Mouse (Mus musculus): ENCODE data around the gene Tsnaxip1. TPM values are rescaled to one million over a fixed set of nuclear protein-coding genes. Genes with fewer than 3 reads are reported as not detected.

Gene Tsnaxip1
- polyA plus RNA-seq, 1 experiment: not detected

DNA sequence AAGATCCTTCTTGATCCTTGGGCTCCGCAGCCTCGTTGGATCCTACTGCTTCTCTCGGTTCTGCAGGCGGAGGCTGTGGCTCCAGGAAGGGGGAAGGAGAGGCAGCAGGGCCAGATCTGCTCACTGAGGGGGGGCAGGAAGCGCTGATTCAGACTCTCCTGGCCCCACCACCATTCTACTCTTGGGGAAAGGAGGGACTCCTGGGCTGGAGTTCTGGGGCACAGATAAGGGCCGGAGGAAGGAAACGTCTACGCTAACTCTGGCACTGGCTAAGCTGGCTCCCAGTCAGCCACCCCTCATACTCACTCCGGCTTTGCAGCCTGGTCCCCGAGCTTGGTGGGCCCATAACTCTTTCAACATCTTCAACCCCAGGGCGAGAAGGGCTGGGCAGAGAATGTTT lies 19.1 kb downstream of the Tsnaxip1 start:
- TF ChIP-seq CTCF (IDR thresholded peaks at IDR 0.05; ENCODE audit: low read depth, low read length) (no peak), POLR2A (IDR thresholded peaks at IDR 0.05; ENCODE audit: borderline replicate concordance, low read depth, low read length) (no peak)
- no peak overlapping the region for H3K27ac ChIP-seq (ENCODE audit: insufficient read depth, low read depth, low read length)
- no peak overlapping the region for H3K4me3 ChIP-seq (ENCODE audit: insufficient read depth, low read length)

GRCm38 (mm10) chr8:105850014-105850413 lies 22.5 kb downstream of the Tsnaxip1 start:
- TF ChIP-seq CTCF (IDR thresholded peaks at IDR 0.05; ENCODE audit: low read depth, low read length): no peak
- no peak for TF ChIP-seq POLR2A (IDR thresholded peaks at IDR 0.05; ENCODE audit: borderline replicate concordance, low read depth, low read length)
- Histone ChIP-seq H3K4me3 (ENCODE audit: insufficient read depth, low read length) (no peak overlapping the region), H3K4me1 (ENCODE audit: control insufficient read depth, insufficient read depth, low read length) (peaks cover 8% of the 10 kb centered on the region), H3K27ac (ENCODE audit: insufficient read depth, low read depth, low read length) (no peak overlapping the region)

More for the DNA sequence above, 19.1 kb downstream of the Tsnaxip1 start:
- H3K4me1 ChIP-seq (ENCODE audit: control insufficient read depth, insufficient read depth, low read length): peaks cover 6% of the 10 kb centered on the region

DNA sequence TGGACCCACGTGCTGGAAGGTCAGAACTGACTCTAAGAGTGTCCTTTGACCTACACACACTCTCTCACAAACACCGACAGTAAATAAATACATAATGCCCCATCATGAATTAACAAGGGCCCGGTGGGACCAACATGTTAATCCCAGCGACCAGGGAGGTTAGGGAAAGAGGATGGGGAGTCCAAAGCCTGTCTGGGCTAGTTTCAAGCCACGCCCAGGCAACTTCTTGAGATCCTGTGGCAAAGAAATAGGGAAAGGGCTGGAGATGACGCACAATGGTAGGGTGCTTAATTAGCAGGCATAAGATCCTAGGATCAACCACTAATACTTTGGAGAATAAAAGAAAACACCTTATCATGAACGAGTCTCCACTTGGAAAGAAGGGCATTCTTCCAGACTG lies 23.1 kb downstream of the Tsnaxip1 start:
- peaks cover 8% of the 10 kb centered on the region for H3K4me1 ChIP-seq (ENCODE audit: control insufficient read depth, insufficient read depth, low read length)
- no peak overlapping the region for H3K27ac ChIP-seq (ENCODE audit: insufficient read depth, low read depth, low read length)
- H3K4me3 ChIP-seq (ENCODE audit: insufficient read depth, low read length): peak overlapping the region; percentile 14; the same call in 1 of the 2 replicates
- TF ChIP-seq POLR2A (IDR thresholded peaks at IDR 0.05; ENCODE audit: borderline replicate concordance, low read depth, low read length) (no peak), CTCF (IDR thresholded peaks at IDR 0.05; ENCODE audit: low read depth, low read length) (no peak)

- TF ChIP-seq POLR2A (IDR thresholded peaks at IDR 0.05; ENCODE audit: borderline replicate concordance, low read depth, low read length) (peak; percentile 80; the same call in 1 of the 2 replicates), CTCF (IDR thresholded peaks at IDR 0.05; ENCODE audit: low read depth, low read length) (no peak)
- Histone ChIP-seq H3K4me3 (ENCODE audit: insufficient read depth, low read length) (peak overlapping the region; percentile 99), H3K4me1 (ENCODE audit: control insufficient read depth, insufficient read depth, low read length) (peaks cover 10% of the 10 kb centered on the region), H3K27ac (ENCODE audit: insufficient read depth, low read depth, low read length) (peak overlapping the region; percentile 41)
Observed at GRCm38 (mm10) chr8:105851651-105852143, 24.2 kb downstream of the Tsnaxip1 start.

GRCm38 (mm10) chr8:105852146-105852729 lies 24.7 kb downstream of the Tsnaxip1 start:
- Histone ChIP-seq H3K27ac (ENCODE audit: insufficient read depth, low read depth, low read length) (no peak overlapping the region), H3K4me3 (ENCODE audit: insufficient read depth, low read length) (no peak overlapping the region), H3K4me1 (ENCODE audit: control insufficient read depth, insufficient read depth, low read length) (peaks cover 13% of the 10 kb centered on the region)
- TF ChIP-seq CTCF (IDR thresholded peaks at IDR 0.05; ENCODE audit: low read depth, low read length): no peak
- TF ChIP-seq POLR2A (IDR thresholded peaks at IDR 0.05; ENCODE audit: borderline replicate concordance, low read depth, low read length): no peak

- Histone ChIP-seq H3K4me3 (ENCODE audit: insufficient read depth, low read length) (no peak within 1 kb of the TSS), H3K4me1 (ENCODE audit: control insufficient read depth, insufficient read depth, low read length) (peaks cover 20% of the 10 kb centered on the region)
Observed at GRCm38 (mm10) chr8:105853178-105853577, 25.6 kb downstream of the Tsnaxip1 start, which contains the start of gene Cenpt. TSS of gene Cenpt (minus strand) at chr8:105853278.

GRCm38 (mm10) chr8:105854303-105854702 lies 26.8 kb downstream of the Tsnaxip1 start:
- no peak for TF ChIP-seq CTCF (IDR thresholded peaks at IDR 0.05; ENCODE audit: low read depth, low read length)
- TF ChIP-seq POLR2A (IDR thresholded peaks at IDR 0.05; ENCODE audit: borderline replicate concordance, low read depth, low read length): no peak
- no peak overlapping the region for H3K4me3 ChIP-seq (ENCODE audit: insufficient read depth, low read length)
- H3K4me1 ChIP-seq (ENCODE audit: control insufficient read depth, insufficient read depth, low read length): peaks cover 28% of the 10 kb centered on the region
- no peak overlapping the region for H3K27ac ChIP-seq (ENCODE audit: insufficient read depth, low read depth, low read length)

More at GRCm38 (mm10) chr8:105853178-105853577, 25.6 kb downstream of the Tsnaxip1 start, which contains the start of gene Cenpt:
- TF ChIP-seq CTCF (IDR thresholded peaks at IDR 0.05; ENCODE audit: low read depth, low read length): no peak
- no peak for TF ChIP-seq POLR2A (IDR thresholded peaks at IDR 0.05; ENCODE audit: borderline replicate concordance, low read depth, low read length)
- H3K27ac ChIP-seq (ENCODE audit: insufficient read depth, low read depth, low read length): no peak within 1 kb of the TSS

DNA sequence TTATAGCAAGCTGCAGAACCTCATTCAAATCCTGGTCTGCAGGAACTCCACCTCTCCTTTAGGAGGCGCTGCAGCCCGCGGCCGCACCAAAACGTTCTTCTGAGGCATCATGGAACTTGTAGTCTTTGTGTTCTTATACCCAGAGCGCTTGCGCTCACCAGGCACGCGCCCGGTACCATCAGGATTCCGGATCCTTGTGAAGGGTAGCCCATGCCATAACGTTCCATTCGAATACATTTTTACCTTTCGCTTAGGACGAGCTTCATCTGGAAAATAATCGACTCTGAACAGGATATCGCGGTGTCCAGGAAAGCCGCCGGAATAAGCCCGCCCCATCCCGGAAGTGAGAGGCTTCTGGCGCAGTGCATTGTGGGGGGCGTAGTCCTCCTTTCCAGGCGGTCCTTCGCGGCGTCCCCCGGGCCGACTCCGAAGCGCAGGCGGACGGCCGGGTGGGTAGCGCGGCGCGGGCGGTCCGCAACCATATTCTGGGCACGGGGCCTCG lies 27.2 kb downstream of the Tsnaxip1 start, which contains the start of gene Thap11:
TSS of gene Thap11 (plus strand) at position 418 of the 502 bp plus-strand sequence.
- peak within 1 kb of the TSS; percentile 89 for H3K4me3 ChIP-seq (ENCODE audit: insufficient read depth, low read length)
- H3K27ac ChIP-seq (ENCODE audit: insufficient read depth, low read depth, low read length): peak within 1 kb of the TSS; percentile 74
- TF ChIP-seq POLR2A (IDR thresholded peaks at IDR 0.05; ENCODE audit: borderline replicate concordance, low read depth, low read length): no peak
- TF ChIP-seq CTCF (IDR thresholded peaks at IDR 0.05; ENCODE audit: low read depth, low read length): peak; percentile 51; the same call in 1 of the 2 replicates
- peaks cover 33% of the 10 kb centered on the region for H3K4me1 ChIP-seq (ENCODE audit: control insufficient read depth, insufficient read depth, low read length)

DNA sequence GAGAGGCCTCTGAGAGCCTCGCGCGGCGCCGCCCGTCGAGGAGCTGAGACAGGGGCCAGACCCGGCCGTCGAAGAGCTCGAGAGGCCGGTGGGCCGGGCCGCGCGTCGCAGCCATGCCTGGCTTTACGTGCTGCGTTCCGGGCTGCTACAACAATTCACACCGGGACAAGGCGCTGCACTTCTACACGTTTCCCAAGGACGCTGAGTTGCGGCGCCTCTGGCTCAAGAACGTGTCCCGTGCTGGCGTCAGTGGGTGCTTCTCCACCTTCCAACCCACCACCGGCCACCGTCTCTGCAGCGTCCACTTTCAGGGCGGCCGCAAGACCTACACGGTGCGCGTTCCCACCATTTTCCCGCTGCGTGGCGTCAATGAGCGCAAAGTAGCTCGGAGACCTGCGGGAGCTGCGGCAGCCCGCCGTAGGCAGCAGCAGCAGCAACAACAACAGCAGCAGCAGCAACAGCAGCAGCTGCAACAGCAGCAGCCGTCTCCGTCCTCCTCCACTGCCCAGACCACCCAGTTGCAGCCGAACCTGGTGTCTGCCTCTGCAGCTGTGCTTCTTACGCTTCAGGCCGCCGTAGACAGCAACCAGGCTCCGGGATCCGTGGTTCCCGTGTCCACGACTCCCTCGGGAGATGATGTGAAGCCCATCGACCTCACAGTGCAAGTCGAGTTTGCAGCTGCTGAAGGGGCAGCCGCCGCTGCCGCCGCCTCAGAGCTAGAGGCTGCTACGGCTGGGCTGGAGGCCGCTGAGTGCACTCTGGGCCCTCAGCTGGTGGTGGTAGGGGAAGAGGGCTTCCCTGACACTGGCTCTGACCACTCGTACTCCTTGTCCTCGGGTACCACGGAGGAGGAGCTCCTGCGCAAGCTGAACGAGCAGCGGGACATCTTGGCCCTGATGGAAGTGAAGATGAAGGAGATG lies 28.0 kb downstream of the Tsnaxip1 start:
- Histone ChIP-seq H3K27ac (ENCODE audit: insufficient read depth, low read depth, low read length) (peak overlapping the region; percentile 48), H3K4me3 (ENCODE audit: insufficient read depth, low read length) (peak overlapping the region; percentile 89), H3K4me1 (ENCODE audit: control insufficient read depth, insufficient read depth, low read length) (peaks cover 34% of the 10 kb centered on the region)
- TF ChIP-seq CTCF (IDR thresholded peaks at IDR 0.05; ENCODE audit: low read depth, low read length) (no peak), POLR2A (IDR thresholded peaks at IDR 0.05; ENCODE audit: borderline replicate concordance, low read depth, low read length) (no peak)
